Mouse (Mus musculus): ENCODE measurements at regions not wholly inside any gene's neighbourhood (a gene's known extent, or its start where the extent isn't known, plus 50 kb on each side); places are given as distances from the start of the nearest gene placed in this dataset.

- H3K4me1 ChIP-seq (ENCODE audit: control insufficient read depth, insufficient read depth, low read length), result no peaks in the 10 kb centered on the region
- H3K27ac ChIP-seq (replicated peaks; ENCODE audit: insufficient read depth, low read depth, low read length), result no peak overlapping the region
- H3K9ac ChIP-seq (ENCODE audit: low read depth, low read length), result no peak overlapping the region
- H3K79me2 ChIP-seq (ENCODE audit: control insufficient read depth, insufficient read depth, low read length), result no peaks in the 10 kb centered on the region
- WGBS, result 76% methylated on average over 4 of the region's 4 CpGs
- peak; percentile 73 for TF ChIP-seq CTCF (IDR thresholded peaks at IDR 0.05; ENCODE audit: low read depth, low read length)
- no peak for TF ChIP-seq POLR2A (IDR thresholded peaks at IDR 0.05; ENCODE audit: extremely low read depth, insufficient read depth, low read length)
- no peaks in the 10 kb centered on the region for H3K36me3 ChIP-seq (ENCODE audit: control insufficient read depth, insufficient read depth, low read length)
- H3K27me3 ChIP-seq (ENCODE audit: control insufficient read depth, insufficient read depth, low read length), result no peaks in the 10 kb centered on the region
- DNase-seq (ENCODE audit: extremely low read depth, low read depth, low spot score), result peak; percentile 27
- no peak overlapping the region for H3K4me3 ChIP-seq (ENCODE audit: insufficient read depth, low read depth, low read length)
Measured at GRCm38 (mm10) chr14:120791828-120792554, 119.0 kb upstream of the Ipo5 start.

- DNase-seq (ENCODE audit: extremely low read depth, low read depth, low spot score), result no peak
Measured at GRCm38 (mm10) chr14:120797916-120798490, 113.0 kb upstream of the Ipo5 start.

GRCm38 (mm10) chr14:120803191-120803590, 107.8 kb upstream of the Ipo5 start:
- WGBS, result 74% methylated on average over 6 of the region's 6 CpGs
- Histone ChIP-seq H3K4me1 (ENCODE audit: control insufficient read depth, insufficient read depth, low read length) (no peaks in the 10 kb centered on the region), H3K27ac (replicated peaks; ENCODE audit: insufficient read depth, low read depth, low read length) (no peak overlapping the region), H3K9ac (ENCODE audit: low read depth, low read length) (no peak overlapping the region), H3K79me2 (ENCODE audit: control insufficient read depth, insufficient read depth, low read length) (no peaks in the 10 kb centered on the region), H3K27me3 (ENCODE audit: control insufficient read depth, insufficient read depth, low read length) (no peaks in the 10 kb centered on the region), H3K36me3 (ENCODE audit: control insufficient read depth, insufficient read depth, low read length) (no peaks in the 10 kb centered on the region), H3K4me3 (ENCODE audit: insufficient read depth, low read depth, low read length) (no peak overlapping the region)
- no peak for DNase-seq (ENCODE audit: extremely low read depth, low read depth, low spot score)
- TF ChIP-seq CTCF (IDR thresholded peaks at IDR 0.05; ENCODE audit: low read depth, low read length) (no peak), POLR2A (IDR thresholded peaks at IDR 0.05; ENCODE audit: extremely low read depth, insufficient read depth, low read length) (no peak)

More at GRCm38 (mm10) chr14:120797916-120798490, 113.0 kb upstream of the Ipo5 start:
- WGBS, result 71% methylated on average over 7 of the region's 7 CpGs
- no peaks in the 10 kb centered on the region for H3K27me3 ChIP-seq (ENCODE audit: control insufficient read depth, insufficient read depth, low read length)
- no peaks in the 10 kb centered on the region for H3K4me1 ChIP-seq (ENCODE audit: control insufficient read depth, insufficient read depth, low read length)
- no peaks in the 10 kb centered on the region for H3K36me3 ChIP-seq (ENCODE audit: control insufficient read depth, insufficient read depth, low read length)
- H3K9ac ChIP-seq (ENCODE audit: low read depth, low read length), result no peak overlapping the region
- no peak for TF ChIP-seq POLR2A (IDR thresholded peaks at IDR 0.05; ENCODE audit: extremely low read depth, insufficient read depth, low read length)
- TF ChIP-seq CTCF (IDR thresholded peaks at IDR 0.05; ENCODE audit: low read depth, low read length), result no peak
- no peak overlapping the region for H3K4me3 ChIP-seq (ENCODE audit: insufficient read depth, low read depth, low read length)
- H3K79me2 ChIP-seq (ENCODE audit: control insufficient read depth, insufficient read depth, low read length), result no peaks in the 10 kb centered on the region
- H3K27ac ChIP-seq (replicated peaks; ENCODE audit: insufficient read depth, low read depth, low read length), result no peak overlapping the region

GRCm38 (mm10) chr14:120803739-120804138, 107.3 kb upstream of the Ipo5 start:
- no peaks in the 10 kb centered on the region for H3K79me2 ChIP-seq (ENCODE audit: control insufficient read depth, insufficient read depth, low read length)

GRCm38 (mm10) chr14:120804183-120804848, 106.7 kb upstream of the Ipo5 start:
- Histone ChIP-seq H3K4me3 (ENCODE audit: insufficient read depth, low read depth, low read length) (no peak overlapping the region), H3K36me3 (ENCODE audit: control insufficient read depth, insufficient read depth, low read length) (no peaks in the 10 kb centered on the region), H3K27me3 (ENCODE audit: control insufficient read depth, insufficient read depth, low read length) (no peaks in the 10 kb centered on the region), H3K27ac (replicated peaks; ENCODE audit: insufficient read depth, low read depth, low read length) (no peak overlapping the region), H3K4me1 (ENCODE audit: control insufficient read depth, insufficient read depth, low read length) (no peaks in the 10 kb centered on the region), H3K79me2 (ENCODE audit: control insufficient read depth, insufficient read depth, low read length) (no peaks in the 10 kb centered on the region), H3K9ac (ENCODE audit: low read depth, low read length) (no peak overlapping the region)
- no peak for TF ChIP-seq CTCF (IDR thresholded peaks at IDR 0.05; ENCODE audit: low read depth, low read length)
- no peak for TF ChIP-seq POLR2A (IDR thresholded peaks at IDR 0.05; ENCODE audit: extremely low read depth, insufficient read depth, low read length)
- 42% methylated on average over 7 of the region's 7 CpGs for WGBS
- DNase-seq (ENCODE audit: extremely low read depth, low read depth, low spot score), result no peak

More at GRCm38 (mm10) chr14:120803739-120804138, 107.3 kb upstream of the Ipo5 start:
- no peak overlapping the region for H3K27ac ChIP-seq (replicated peaks; ENCODE audit: insufficient read depth, low read depth, low read length)
- no peak for TF ChIP-seq CTCF (IDR thresholded peaks at IDR 0.05; ENCODE audit: low read depth, low read length)
- TF ChIP-seq POLR2A (IDR thresholded peaks at IDR 0.05; ENCODE audit: extremely low read depth, insufficient read depth, low read length), result no peak
- no peak for DNase-seq (ENCODE audit: extremely low read depth, low read depth, low spot score)
- no peak overlapping the region for H3K4me3 ChIP-seq (ENCODE audit: insufficient read depth, low read depth, low read length)
- H3K9ac ChIP-seq (ENCODE audit: low read depth, low read length), result no peak overlapping the region
- no peaks in the 10 kb centered on the region for H3K36me3 ChIP-seq (ENCODE audit: control insufficient read depth, insufficient read depth, low read length)
- no peaks in the 10 kb centered on the region for H3K4me1 ChIP-seq (ENCODE audit: control insufficient read depth, insufficient read depth, low read length)
- WGBS, result 36% methylated on average over 12 of the region's 12 CpGs
- H3K27me3 ChIP-seq (ENCODE audit: control insufficient read depth, insufficient read depth, low read length), result no peaks in the 10 kb centered on the region

Data from liver, adult 2 months (tissue).